Mouse (Mus musculus) midbrain, embryonic 13.5 days (tissue): ENCODE measurements at regions not wholly inside any gene's neighbourhood (a gene's known extent, or its start where the extent isn't known, plus 50 kb on each side); places are given as distances from the start of the nearest gene placed in this dataset.

ENCODE experiments used
- ATAC-seq: fragments of 200-750 bp; cut with Nextera tagmentation; 2 replicates; pipeline ENCODE4 v1.8.0; 2017; ENCODE audit warnings: mild to moderate bottlenecking, moderate TSS enrichment, moderate library complexity
- H3K27ac ChIP-seq: fragments of 300-500 bp; sonication (generic); 2 replicates; pipeline ENCODE4 v1.5.1; 2015; ENCODE audit warnings: inconsistent platforms, mild to moderate bottlenecking, moderate library complexity
- H3K27me3 ChIP-seq: fragments of 300-500 bp; sonication (generic); 2 replicates; pipeline ENCODE4 v1.6.1; 2015; ENCODE audit warnings: mild to moderate bottlenecking, inconsistent platforms
- H3K36me3 ChIP-seq: fragments of 300-500 bp; sonication (generic); 2 replicates; pipeline ENCODE4 v1.6.1; 2015; ENCODE audit warnings: mild to moderate bottlenecking, inconsistent platforms
- H3K4me1 ChIP-seq: fragments of 300-500 bp; sonication (generic); replicated peaks from 2 replicates; pipeline ENCODE4 v1.6.1; 2015; ENCODE audit warnings: inconsistent platforms
- H3K4me2 ChIP-seq: fragments of 300-500 bp; sonication (generic); replicated peaks from 2 replicates; pipeline ENCODE4 v1.6.1; 2015; ENCODE audit warnings: moderate library complexity, mild to moderate bottlenecking, inconsistent platforms
- H3K4me3 ChIP-seq: fragments of 300-500 bp; sonication (generic); replicated peaks from 2 replicates; pipeline ENCODE4 v1.5.1; 2015; ENCODE audit warnings: mild to moderate bottlenecking, inconsistent platforms
- H3K9ac ChIP-seq: fragments of 300-500 bp; sonication (generic); replicated peaks from 2 replicates; pipeline ENCODE4 v1.6.1; 2015; ENCODE audit warnings: mild to moderate bottlenecking, inconsistent platforms
- H3K9me3 ChIP-seq: fragments of 300-500 bp; sonication (generic); 2 replicates; pipeline ENCODE4 v1.6.1; 2016; ENCODE audit warnings: mild to moderate bottlenecking, inconsistent platforms
- WGBS: fragments of 180-500 bp; shearing (Covaris S2); methylation state at CpG from one replicate; pipeline ENCODE4 v1.1.7; 2015; 5-methylcytosine and 5-hydroxymethylcytosine counted together

GRCm38 (mm10) chr16:93380717-93381671 is 222.9 kb downstream of the Setd4 start:
- H3K27ac ChIP-seq = no peak overlapping the region
- H3K4me1 ChIP-seq = peaks cover 22% of the 10 kb centered on the region
- 42% methylated on average over 13 of the region's 13 CpGs for WGBS
- H3K27me3 ChIP-seq = no peaks in the 10 kb centered on the region
- H3K36me3 ChIP-seq = no peaks in the 10 kb centered on the region
- no peak overlapping the region for H3K9ac ChIP-seq
- no peaks in the 10 kb centered on the region for H3K9me3 ChIP-seq
- H3K4me3 ChIP-seq = no peak overlapping the region
- ATAC-seq = 0 out of 2 replicates have a peak, but pooled peaks have one; percentile 62
- no peak overlapping the region for H3K4me2 ChIP-seq

GRCm38 (mm10) chr16:93380117-93380516 is 223.7 kb downstream of the Setd4 start:
- no peak for ATAC-seq
- Histone ChIP-seq H3K9me3 (no peaks in the 10 kb centered on the region), H3K27ac (no peak overlapping the region), H3K4me2 (no peak overlapping the region), H3K27me3 (no peaks in the 10 kb centered on the region), H3K36me3 (no peaks in the 10 kb centered on the region), H3K4me1 (peaks cover 22% of the 10 kb centered on the region), H3K4me3 (no peak overlapping the region), H3K9ac (no peak overlapping the region)
- WGBS = 39% methylated on average over 4 of the region's 4 CpGs

- Histone ChIP-seq H3K4me2 (no peak overlapping the region), H3K36me3 (no peaks in the 10 kb centered on the region), H3K9ac (no peak overlapping the region), H3K27ac (no peak overlapping the region), H3K9me3 (no peaks in the 10 kb centered on the region), H3K4me1 (peaks cover 22% of the 10 kb centered on the region), H3K4me3 (no peak overlapping the region), H3K27me3 (no peaks in the 10 kb centered on the region)
- no peak for ATAC-seq
- WGBS = 33% methylated on average over 6 of the region's 6 CpGs
Observed at GRCm38 (mm10) chr16:93379611-93380010, 224.3 kb downstream of the Setd4 start.

GRCm38 (mm10) chr16:93374669-93375068 is 229.2 kb downstream of the Setd4 start:
- Histone ChIP-seq H3K27ac (no peak overlapping the region), H3K36me3 (no peaks in the 10 kb centered on the region), H3K27me3 (no peaks in the 10 kb centered on the region), H3K4me2 (no peak overlapping the region), H3K9me3 (no peaks in the 10 kb centered on the region), H3K9ac (no peak overlapping the region), H3K4me3 (no peak overlapping the region), H3K4me1 (peaks cover 7% of the 10 kb centered on the region)
- WGBS = 88% methylated on average over 6 of the region's 6 CpGs
- ATAC-seq = no peak

- WGBS = 65% methylated on average over 10 of the region's 10 CpGs
- H3K9ac ChIP-seq = no peak overlapping the region
- no peaks in the 10 kb centered on the region for H3K27me3 ChIP-seq
- peaks cover 8% of the 10 kb centered on the region for H3K4me1 ChIP-seq
- ATAC-seq = peak; percentile 56
- no peaks in the 10 kb centered on the region for H3K9me3 ChIP-seq
- no peak overlapping the region for H3K27ac ChIP-seq
- 0 out of 2 replicates have a peak overlapping the region, but pooled peaks have one; percentile 1 for H3K4me2 ChIP-seq
- H3K36me3 ChIP-seq = no peaks in the 10 kb centered on the region
- H3K4me3 ChIP-seq = no peak overlapping the region
Observed at GRCm38 (mm10) chr16:93369766-93370146, 234.1 kb downstream of the Setd4 start.

- 0 out of 2 replicates have a peak overlapping the region, but pooled peaks have one; percentile 1 for H3K4me2 ChIP-seq
Observed at GRCm38 (mm10) chr16:93368824-93369765, 234.8 kb downstream of the Setd4 start.

GRCm38 (mm10) chr16:93367995-93368394 is 235.9 kb downstream of the Setd4 start:
- Histone ChIP-seq H3K4me2 (no peak overlapping the region), H3K4me3 (no peak overlapping the region), H3K9ac (no peak overlapping the region), H3K27ac (no peak overlapping the region), H3K4me1 (peaks cover 8% of the 10 kb centered on the region), H3K36me3 (no peaks in the 10 kb centered on the region), H3K9me3 (no peaks in the 10 kb centered on the region), H3K27me3 (no peaks in the 10 kb centered on the region)
- WGBS = 78% methylated on average over 6 of the region's 6 CpGs
- no peak for ATAC-seq

More at GRCm38 (mm10) chr16:93368824-93369765, 234.8 kb downstream of the Setd4 start:
- Histone ChIP-seq H3K27ac (no peak overlapping the region; the same call in 1 of the 2 replicates), H3K4me1 (peaks cover 8% of the 10 kb centered on the region), H3K9ac (no peak overlapping the region), H3K27me3 (no peaks in the 10 kb centered on the region), H3K36me3 (no peaks in the 10 kb centered on the region), H3K9me3 (no peaks in the 10 kb centered on the region), H3K4me3 (no peak overlapping the region)
- peak; percentile 56 for ATAC-seq
- WGBS = 72% methylated on average over 21 of the region's 21 CpGs

- Histone ChIP-seq H3K9ac (no peak overlapping the region), H3K4me1 (peaks cover 8% of the 10 kb centered on the region), H3K27me3 (no peaks in the 10 kb centered on the region), H3K4me2 (no peak overlapping the region), H3K9me3 (no peaks in the 10 kb centered on the region), H3K4me3 (no peak overlapping the region), H3K36me3 (no peaks in the 10 kb centered on the region), H3K27ac (no peak overlapping the region)
- ATAC-seq = no peak
- WGBS = 85% methylated on average over 8 of the region's 8 CpGs
Observed at GRCm38 (mm10) chr16:93367246-93367805, 236.5 kb downstream of the Setd4 start.

GRCm38 (mm10) chr16:93366383-93366941 is 237.4 kb downstream of the Setd4 start:
- H3K4me2 ChIP-seq = no peak overlapping the region
- no peaks in the 10 kb centered on the region for H3K36me3 ChIP-seq
- WGBS = 73% methylated on average over 5 of the region's 5 CpGs
- no peak for ATAC-seq
- no peak overlapping the region for H3K4me3 ChIP-seq
- H3K27ac ChIP-seq = no peak overlapping the region
- H3K27me3 ChIP-seq = no peaks in the 10 kb centered on the region
- no peak overlapping the region for H3K9ac ChIP-seq
- H3K4me1 ChIP-seq = peaks cover 8% of the 10 kb centered on the region
- H3K9me3 ChIP-seq = no peaks in the 10 kb centered on the region

GRCm38 (mm10) chr16:93365236-93365951 is 238.5 kb downstream of the Setd4 start:
- no peak overlapping the region for H3K27ac ChIP-seq
- no peaks in the 10 kb centered on the region for H3K9me3 ChIP-seq
- H3K4me1 ChIP-seq = peaks cover 8% of the 10 kb centered on the region
- WGBS = 75% methylated on average over 3 of the region's 3 CpGs
- no peak overlapping the region for H3K4me2 ChIP-seq
- H3K27me3 ChIP-seq = no peaks in the 10 kb centered on the region
- H3K4me3 ChIP-seq = no peak overlapping the region
- no peaks in the 10 kb centered on the region for H3K36me3 ChIP-seq
- no peak overlapping the region for H3K9ac ChIP-seq
- ATAC-seq = no peak

- no peak overlapping the region for H3K27ac ChIP-seq
- H3K36me3 ChIP-seq = no peaks in the 10 kb centered on the region
- no peak overlapping the region for H3K4me2 ChIP-seq
- 92% methylated on average over 8 of the region's 8 CpGs for WGBS
- no peaks in the 10 kb centered on the region for H3K4me1 ChIP-seq
- no peaks in the 10 kb centered on the region for H3K9me3 ChIP-seq
- no peak for ATAC-seq
- H3K4me3 ChIP-seq = no peak overlapping the region
- H3K27me3 ChIP-seq = no peaks in the 10 kb centered on the region
- H3K9ac ChIP-seq = no peak overlapping the region
Observed at GRCm38 (mm10) chr16:93359772-93360171, 244.1 kb downstream of the Setd4 start.
